Mouse (Mus musculus) E14TG2a.4 (cell line): ENCODE data around the gene Phf24.
"Not testable (repeated sequence)": the region's sequence is repeated elsewhere in the genome, so short reads cannot be mapped to it uniquely, and the experiment has no call there.

ENCODE experiments used
- H3K27me3 ChIP-seq: 2 replicates; pipeline ENCODE4 v1.6.1; 2014; ENCODE audit warnings: low read length, control low read depth; ENCODE audit not compliant: insufficient read depth
- H3K36me3 ChIP-seq: 2 replicates; pipeline ENCODE4 v1.6.1; 2014; ENCODE audit warnings: low read length, control low read depth; ENCODE audit not compliant: insufficient read depth
- H3K4me1 ChIP-seq: replicated peaks from 2 replicates; pipeline ENCODE4 v1.6.1; 2014; ENCODE audit warnings: low read depth, low read length, control low read depth
- H3K4me3 ChIP-seq: replicated peaks from 2 replicates; pipeline ENCODE4 v1.5.1; 2014; ENCODE audit warnings: mild to moderate bottlenecking, low read length
- H3K9me3 ChIP-seq: 2 replicates; pipeline ENCODE4 v1.6.1; 2014; ENCODE audit warnings: low read length, control low read depth
- CTCF ChIP-seq: conservative IDR thresholded peaks from 2 replicates; pipeline ENCODE4 v1.5.1; 2014; ENCODE audit warnings: low read length
- NANOG ChIP-seq: IDR thresholded peaks from 2 replicates; pipeline ENCODE4 v1.6.1; 2014; ENCODE audit warnings: borderline replicate concordance, low read length, mixed read lengths
- POU5F1 ChIP-seq: IDR thresholded peaks from 2 replicates; pipeline ENCODE4 v1.6.1; 2014; ENCODE audit warnings: low read length, borderline replicate concordance

Phf24 gene

DNA sequence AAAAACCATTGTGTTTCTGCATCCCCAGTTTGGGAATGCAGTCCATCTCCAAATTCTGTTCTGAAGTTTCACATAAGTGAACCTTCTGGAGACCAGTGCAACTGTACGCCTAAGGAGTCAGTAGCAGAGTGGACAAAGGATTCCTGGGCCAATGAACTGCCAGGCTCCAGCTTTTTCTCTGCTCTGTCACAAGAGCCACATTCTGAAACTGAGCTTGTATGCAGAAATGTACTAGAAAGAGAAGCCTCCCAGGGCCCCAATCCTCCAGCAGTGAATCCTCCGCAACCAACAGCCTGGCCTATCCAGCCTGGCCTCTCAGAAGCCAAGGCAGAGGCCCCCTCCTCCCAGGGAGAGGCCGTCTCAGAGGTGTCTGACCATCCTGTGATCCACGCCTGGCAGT is 56.5 kb downstream of the Phf24 start:
- Histone ChIP-seq H3K4me3 (no peak overlapping the region), H3K36me3 (peaks cover 6% of the 10 kb centered on the region; the same call in 1 of the 2 replicates), H3K9me3 (no peaks in the 10 kb centered on the region), H3K4me1 (no peaks in the 10 kb centered on the region), H3K27me3 (peaks cover 14% of the 10 kb centered on the region)
- TF ChIP-seq NANOG (no peak), CTCF (no peak), POU5F1 (no peak)

- TF ChIP-seq NANOG (no peak), CTCF (no peak), POU5F1 (no peak)
- peaks cover 14% of the 10 kb centered on the region for H3K27me3 ChIP-seq
Measured at GRCm38 (mm10) chr4:42973868-42974267, 57.4 kb downstream of the Phf24 start.

DNA sequence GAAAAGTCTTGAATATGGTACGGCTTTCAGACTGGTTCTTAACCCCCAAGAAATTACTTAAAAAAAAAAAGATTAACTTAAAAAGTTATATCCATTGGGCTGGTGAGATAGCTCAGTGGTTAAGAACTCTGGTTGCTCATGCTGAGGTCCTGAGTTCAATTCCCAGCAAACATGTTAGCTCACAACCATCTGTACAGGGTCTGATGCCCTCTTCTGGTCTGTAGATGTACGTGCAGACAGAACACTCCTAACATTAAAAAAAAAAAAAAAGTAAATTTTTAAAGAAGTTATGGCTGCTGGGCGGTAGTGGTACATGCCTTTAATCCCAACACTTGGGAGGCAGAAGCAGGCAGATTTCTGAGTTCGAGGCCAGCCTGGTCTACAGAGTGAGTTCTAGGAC is 61.6 kb downstream of the Phf24 start:
- no peaks in the 10 kb centered on the region for H3K9me3 ChIP-seq
- H3K36me3 ChIP-seq = peaks cover 50% of the 10 kb centered on the region
- no peak overlapping the region for H3K4me3 ChIP-seq
- no peaks in the 10 kb centered on the region for H3K27me3 ChIP-seq
- no peak for TF ChIP-seq NANOG
- TF ChIP-seq CTCF = peak; percentile 36
- H3K4me1 ChIP-seq = peaks cover 2% of the 10 kb centered on the region

More at GRCm38 (mm10) chr4:42973868-42974267, 57.4 kb downstream of the Phf24 start:
- no peak overlapping the region for H3K4me3 ChIP-seq
- no peaks in the 10 kb centered on the region for H3K4me1 ChIP-seq
- no peaks in the 10 kb centered on the region for H3K9me3 ChIP-seq
- peaks cover 15% of the 10 kb centered on the region for H3K36me3 ChIP-seq

DNA sequence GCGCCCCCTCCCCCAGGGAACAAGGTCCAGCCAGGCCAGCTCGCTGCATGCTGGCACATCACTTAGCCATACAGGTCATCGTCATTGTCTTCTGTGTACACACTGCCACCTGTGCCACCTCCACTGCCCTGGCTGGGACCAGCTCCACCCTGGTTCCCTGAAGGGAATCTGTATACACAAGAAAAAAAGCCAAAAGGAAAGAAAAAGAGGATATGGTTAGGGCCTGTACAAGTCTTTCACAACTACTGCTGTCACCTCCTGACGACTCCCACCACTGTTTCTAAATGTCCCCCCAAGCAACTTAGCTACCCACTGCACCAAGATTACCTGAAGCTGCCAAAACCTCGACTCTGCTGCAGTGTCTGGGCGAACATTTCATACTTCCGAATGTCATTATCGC is 64.0 kb downstream of the Phf24 start:
- peaks cover 74% of the 10 kb centered on the region for H3K36me3 ChIP-seq
- H3K4me1 ChIP-seq, H3K4me3 ChIP-seq, H3K9me3 ChIP-seq, H3K27me3 ChIP-seq: not testable (repeated sequence)

- peaks cover 100% of the 10 kb centered on the region for H3K36me3 ChIP-seq
- TF ChIP-seq POU5F1 (no peak), CTCF (peak; percentile 12; the same call in 1 of the 2 replicates)
- no peak overlapping the region for H3K4me3 ChIP-seq
- no peaks in the 10 kb centered on the region for H3K9me3 ChIP-seq
- no peaks in the 10 kb centered on the region for H3K27me3 ChIP-seq
- peaks cover 28% of the 10 kb centered on the region for H3K4me1 ChIP-seq
Measured at GRCm38 (mm10) chr4:42988296-42988695, 71.8 kb downstream of the Phf24 start.
